Mouse (Mus musculus) midbrain, embryonic 12.5 days (tissue): Measurements from ENCODE around the gene Stxbp4. TPM values are rescaled to one million over a fixed set of nuclear protein-coding genes. Genes with fewer than 3 reads are reported as not detected.

ENCODE experiments used
- ATAC-seq: fragments of 200-750 bp; cut with Nextera tagmentation; 2 replicates; pipeline ENCODE4 v1.8.0; 2017; ENCODE audit warnings: low read depth, moderate TSS enrichment, moderate library complexity; ENCODE audit not compliant: low FRiP score
- H3K27ac ChIP-seq: fragments of 300-500 bp; sonication (generic); replicated peaks from 2 replicates; pipeline ENCODE4 v1.5.1; 2016; ENCODE audit warnings: mild to moderate bottlenecking
- H3K27me3 ChIP-seq: fragments of 300-500 bp; sonication (generic); 2 replicates; pipeline ENCODE4 v1.6.1; 2016; ENCODE audit warnings: mild to moderate bottlenecking
- H3K36me3 ChIP-seq: fragments of 300-500 bp; sonication (generic); 2 replicates; pipeline ENCODE4 v1.6.1; 2016
- H3K4me1 ChIP-seq: fragments of 300-500 bp; sonication (generic); 2 replicates; pipeline ENCODE4 v1.6.1; 2016
- H3K4me2 ChIP-seq: fragments of 300-500 bp; sonication (generic); replicated peaks from 2 replicates; pipeline ENCODE4 v1.6.1; 2016; ENCODE audit warnings: mild to moderate bottlenecking, moderate library complexity
- H3K4me3 ChIP-seq: fragments of 300-500 bp; sonication (generic); 2 replicates; pipeline ENCODE4 v1.5.1; 2016; ENCODE audit warnings: mild to moderate bottlenecking
- H3K9ac ChIP-seq: fragments of 300-500 bp; sonication (generic); replicated peaks from 2 replicates; pipeline ENCODE4 v1.6.1; 2016; ENCODE audit warnings: mild to moderate bottlenecking, moderate library complexity
- H3K9me3 ChIP-seq: fragments of 300-500 bp; sonication (generic); 2 replicates; pipeline ENCODE4 v1.6.1; 2016; ENCODE audit warnings: mild to moderate bottlenecking
- WGBS: fragments of 180-500 bp; shearing (Covaris S2); methylation state at CpG from one replicate; pipeline ENCODE4 v1.1.7; 2016; 5-methylcytosine and 5-hydroxymethylcytosine counted together
- polyA plus RNA-seq: library from polyadenylated mRNA; unstranded; fragments of >200 nt; fragmentation: Nextera tagmentation; extraction: Ambion mirVana; gene quantifications from 2 replicates; pipeline ENCODE4 v1.2.1, GENCODE M21; 2016

Gene Stxbp4
- polyA plus RNA-seq, 1 experiment from 2014 or later = 45.8 TPM

- ATAC-seq = no peak
- peaks cover 48% of the 10 kb centered on the region for H3K27me3 ChIP-seq
Measured at GRCm38 (mm10) chr11:90487686-90488085, 150.2 kb downstream of the Stxbp4 start.

DNA sequence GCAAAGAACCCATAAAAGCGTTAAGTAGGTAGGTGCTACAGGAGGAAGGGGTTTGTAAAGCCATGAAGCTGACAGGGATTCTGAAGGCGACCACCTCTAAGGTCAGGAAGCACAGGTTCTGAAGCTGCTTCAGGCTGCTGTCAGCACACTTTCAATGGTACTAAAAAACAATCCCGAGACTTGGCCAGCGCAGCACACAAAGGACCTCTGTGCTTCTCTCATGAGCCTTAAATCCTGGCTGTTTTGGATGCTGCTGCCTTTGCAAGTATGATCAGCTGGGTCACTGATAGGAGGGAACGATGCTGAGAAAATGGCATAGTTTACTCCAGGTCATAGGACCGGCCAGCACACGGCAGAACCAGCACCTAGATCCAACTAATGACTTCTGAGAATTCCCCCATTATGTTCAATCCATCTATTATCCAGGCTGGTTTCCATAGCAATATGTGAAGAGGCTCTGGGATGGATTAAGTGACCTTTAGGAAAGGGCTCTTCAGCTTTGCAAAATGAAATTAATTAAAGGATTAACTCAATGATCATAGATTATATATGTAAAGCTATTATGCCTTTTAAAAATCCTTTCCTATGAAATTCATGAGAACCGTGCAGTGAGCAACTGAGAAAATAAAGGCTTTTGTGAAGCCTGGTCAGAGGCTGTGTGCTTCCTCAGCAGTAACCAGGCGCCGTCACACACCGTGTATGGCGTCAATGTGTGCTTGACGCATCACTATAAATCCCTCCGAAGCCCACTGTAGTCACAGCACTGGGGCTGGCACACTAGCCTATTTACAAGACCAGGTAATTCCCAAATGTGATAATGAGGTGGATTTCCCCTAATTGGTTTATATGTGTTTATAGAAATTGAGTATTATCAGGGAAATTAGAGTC lies 152.9 kb downstream of the Stxbp4 start:
- ATAC-seq = peak; percentile 82
- Histone ChIP-seq H3K36me3 (peaks cover 17% of the 10 kb centered on the region; the same call in 1 of the 2 replicates), H3K27me3 (peaks cover 47% of the 10 kb centered on the region), H3K9ac (no peak overlapping the region), H3K4me3 (no peak overlapping the region), H3K4me1 (peaks cover 14% of the 10 kb centered on the region), H3K4me2 (0 out of 2 replicates have a peak overlapping the region, but pooled peaks have one; percentile 3), H3K9me3 (no peaks in the 10 kb centered on the region), H3K27ac (peak overlapping the region; percentile 56)
- WGBS = 25% methylated on average over 14 of the region's 14 CpGs

More at GRCm38 (mm10) chr11:90487686-90488085, 150.2 kb downstream of the Stxbp4 start:
- Histone ChIP-seq H3K4me1 (peaks cover 14% of the 10 kb centered on the region), H3K9me3 (no peaks in the 10 kb centered on the region), H3K27ac (no peak overlapping the region), H3K4me2 (no peak overlapping the region), H3K9ac (no peak overlapping the region), H3K36me3 (peaks cover 16% of the 10 kb centered on the region; the same call in 1 of the 2 replicates), H3K4me3 (no peak overlapping the region)
- 94% methylated on average over 8 of the region's 8 CpGs for WGBS

DNA sequence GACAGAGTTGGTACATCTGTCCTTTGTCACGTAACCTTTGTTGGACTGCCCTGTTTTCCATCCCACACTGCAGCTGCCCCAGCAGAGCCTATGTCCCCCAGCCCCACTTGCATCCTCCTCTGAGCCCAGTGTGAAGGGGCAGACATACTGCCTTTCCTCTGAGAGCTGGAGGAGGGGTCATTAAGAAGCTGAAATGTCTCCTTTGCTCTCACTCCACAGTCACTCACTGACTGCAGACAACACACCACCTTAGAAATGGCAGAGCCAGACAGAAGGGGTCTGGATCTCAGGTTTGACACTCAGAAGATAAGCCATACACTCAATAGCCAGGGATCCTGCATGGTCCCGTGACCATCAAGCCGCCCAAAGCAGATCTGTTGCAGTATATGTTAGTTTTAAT lies 154.1 kb downstream of the Stxbp4 start:
- Histone ChIP-seq H3K27ac (no peak overlapping the region), H3K4me2 (no peak overlapping the region), H3K9ac (no peak overlapping the region), H3K36me3 (peaks cover 22% of the 10 kb centered on the region), H3K27me3 (peaks cover 42% of the 10 kb centered on the region), H3K4me1 (peaks cover 14% of the 10 kb centered on the region), H3K9me3 (no peaks in the 10 kb centered on the region), H3K4me3 (no peak overlapping the region)
- ATAC-seq = no peak
- 85% methylated on average over 3 of the region's 3 CpGs for WGBS

DNA sequence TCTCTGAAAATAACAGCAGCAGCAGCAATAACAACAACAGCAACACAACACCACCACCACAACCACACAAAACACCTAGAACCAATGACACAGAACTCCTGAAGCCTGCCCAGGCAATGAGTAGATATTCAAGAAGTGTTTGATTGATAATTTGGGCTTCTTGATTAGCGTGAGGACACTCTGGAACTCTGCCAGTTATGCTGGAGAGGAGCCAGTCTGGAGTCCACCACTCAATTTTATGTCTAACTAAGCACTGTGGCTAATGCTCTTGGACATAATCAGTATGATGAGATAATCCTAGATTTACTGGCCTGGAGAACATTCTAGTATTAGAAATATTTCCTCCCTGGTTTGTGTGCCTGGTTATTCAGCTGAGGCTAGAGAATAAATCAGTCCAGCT lies 156.1 kb downstream of the Stxbp4 start:
- WGBS = 84% methylated on average over 1 of the region's 1 CpGs
- H3K9ac ChIP-seq = no peak overlapping the region
- no peaks in the 10 kb centered on the region for H3K9me3 ChIP-seq
- no peak overlapping the region for H3K4me2 ChIP-seq
- H3K4me1 ChIP-seq = peaks cover 14% of the 10 kb centered on the region
- H3K27ac ChIP-seq = no peak overlapping the region
- H3K36me3 ChIP-seq = peaks cover 20% of the 10 kb centered on the region
- H3K4me3 ChIP-seq = no peak overlapping the region
- ATAC-seq = no peak
- peaks cover 24% of the 10 kb centered on the region for H3K27me3 ChIP-seq

GRCm38 (mm10) chr11:90470271-90470670 lies 167.6 kb downstream of the Stxbp4 start:
- Histone ChIP-seq H3K9me3 (no peaks in the 10 kb centered on the region), H3K4me2 (no peak overlapping the region), H3K36me3 (no peaks in the 10 kb centered on the region), H3K4me1 (no peaks in the 10 kb centered on the region), H3K4me3 (no peak overlapping the region), H3K9ac (no peak overlapping the region), H3K27me3 (no peaks in the 10 kb centered on the region), H3K27ac (no peak overlapping the region)
- ATAC-seq = no peak
- 99% methylated on average over 4 of the region's 4 CpGs for WGBS

DNA sequence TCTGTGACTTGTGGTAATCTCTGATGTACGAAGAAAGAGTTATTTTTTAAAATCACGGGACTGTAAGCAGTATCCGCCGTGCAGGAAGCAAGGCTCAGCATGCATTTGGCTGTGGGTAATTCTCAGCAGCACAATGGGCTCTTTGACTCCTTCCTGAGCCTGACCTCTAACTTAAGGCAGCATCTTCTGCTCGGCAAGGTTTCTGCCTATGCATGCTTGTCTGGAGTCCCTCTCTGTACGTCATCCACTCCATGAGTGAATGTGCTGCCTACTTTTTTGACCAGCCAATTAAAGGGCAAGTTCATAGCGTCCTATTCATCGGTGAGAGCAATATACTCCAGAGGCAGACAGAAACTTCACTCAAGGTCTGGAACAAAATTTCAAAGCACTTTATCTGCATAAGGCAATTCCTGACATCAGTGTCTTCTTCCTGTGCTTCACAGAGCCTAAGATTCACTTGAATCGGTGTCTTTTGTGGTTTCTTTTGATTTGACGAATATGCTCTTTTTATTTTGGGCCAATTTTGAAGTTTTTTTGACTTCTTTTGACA lies 173.8 kb downstream of the Stxbp4 start:
- Histone ChIP-seq H3K9me3 (no peaks in the 10 kb centered on the region), H3K27me3 (no peaks in the 10 kb centered on the region; the same call in 1 of the 2 replicates), H3K4me2 (no peak overlapping the region), H3K27ac (no peak overlapping the region), H3K9ac (no peak overlapping the region), H3K4me3 (no peak overlapping the region), H3K36me3 (no peaks in the 10 kb centered on the region), H3K4me1 (0 out of 2 replicates have a peak, but pooled peaks cover 3% of the 10 kb centered on the region)
- ATAC-seq = no peak
- 70% methylated on average over 10 of the region's 10 CpGs for WGBS

DNA sequence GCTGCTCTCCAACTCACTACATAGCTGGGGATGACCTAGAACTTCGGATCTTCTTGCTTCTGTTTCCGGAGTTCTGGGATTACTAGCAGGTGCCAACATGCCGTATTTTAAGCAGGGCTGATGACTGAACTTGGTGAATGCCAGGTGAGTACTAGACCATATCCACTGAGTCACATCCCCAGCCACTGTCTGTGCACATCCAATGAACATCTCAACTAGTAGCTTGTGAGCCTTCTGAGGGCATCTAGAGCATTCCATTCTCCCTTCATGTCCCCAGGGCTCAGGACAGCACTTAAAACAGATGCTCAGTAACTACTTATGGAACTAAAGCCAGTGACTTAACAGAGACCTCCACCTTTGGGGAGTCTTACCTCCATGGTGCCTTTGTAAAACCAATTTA lies 177.4 kb downstream of the Stxbp4 start:
- Histone ChIP-seq H3K4me1 (0 out of 2 replicates have a peak, but pooled peaks cover 3% of the 10 kb centered on the region), H3K4me3 (no peak overlapping the region), H3K4me2 (no peak overlapping the region), H3K27me3 (no peaks in the 10 kb centered on the region; the same call in 1 of the 2 replicates), H3K9me3 (no peaks in the 10 kb centered on the region), H3K9ac (no peak overlapping the region), H3K36me3 (no peaks in the 10 kb centered on the region), H3K27ac (no peak overlapping the region)
- no peak for ATAC-seq
- 88% methylated on average over 3 of the region's 3 CpGs for WGBS

GRCm38 (mm10) chr11:90452134-90452533 lies 185.8 kb downstream of the Stxbp4 start:
- 58% methylated on average over 3 of the region's 3 CpGs for WGBS

DNA sequence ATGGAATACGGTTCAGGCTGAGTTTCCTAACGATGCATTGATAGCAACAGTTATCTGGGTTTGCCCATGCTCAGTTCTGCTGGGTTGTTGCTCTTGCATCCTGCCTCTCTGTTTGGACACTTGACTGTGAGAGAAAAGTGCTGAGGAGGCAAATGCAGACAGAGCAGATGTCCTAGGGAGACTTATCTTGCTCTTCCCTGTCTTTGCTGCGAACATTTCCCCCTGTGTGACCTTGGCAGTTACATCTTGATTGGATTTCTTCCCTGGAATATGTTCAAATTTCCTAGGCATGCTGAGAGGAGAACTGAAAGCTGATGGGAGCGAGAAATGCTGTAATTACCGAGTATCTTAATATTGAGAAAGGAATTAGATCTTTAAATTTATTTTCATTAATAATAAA lies 186.4 kb downstream of the Stxbp4 start:
- no peak overlapping the region for H3K4me3 ChIP-seq
- H3K27me3 ChIP-seq = no peaks in the 10 kb centered on the region
- ATAC-seq = no peak
- H3K9ac ChIP-seq = no peak overlapping the region
- H3K9me3 ChIP-seq = no peaks in the 10 kb centered on the region
- no peaks in the 10 kb centered on the region for H3K4me1 ChIP-seq
- H3K27ac ChIP-seq = no peak overlapping the region
- 83% methylated on average over 5 of the region's 5 CpGs for WGBS
- no peak overlapping the region for H3K4me2 ChIP-seq
- H3K36me3 ChIP-seq = no peaks in the 10 kb centered on the region

More at GRCm38 (mm10) chr11:90452134-90452533, 185.8 kb downstream of the Stxbp4 start:
- Histone ChIP-seq H3K4me2 (no peak overlapping the region), H3K36me3 (no peaks in the 10 kb centered on the region), H3K9me3 (no peaks in the 10 kb centered on the region), H3K9ac (no peak overlapping the region), H3K27ac (no peak overlapping the region), H3K27me3 (no peaks in the 10 kb centered on the region), H3K4me1 (no peaks in the 10 kb centered on the region), H3K4me3 (no peak overlapping the region)
- no peak for ATAC-seq

- H3K4me3 ChIP-seq = no peak overlapping the region
- H3K36me3 ChIP-seq = no peaks in the 10 kb centered on the region
- no peak for ATAC-seq
- H3K27me3 ChIP-seq = peaks cover 6% of the 10 kb centered on the region; the same call in 1 of the 2 replicates
- no peaks in the 10 kb centered on the region for H3K9me3 ChIP-seq
- 83% methylated on average over 2 of the region's 2 CpGs for WGBS
- H3K4me2 ChIP-seq = no peak overlapping the region
- no peak overlapping the region for H3K9ac ChIP-seq
- H3K27ac ChIP-seq = no peak overlapping the region
- H3K4me1 ChIP-seq = no peaks in the 10 kb centered on the region
Measured at GRCm38 (mm10) chr11:90442462-90442861, 195.4 kb downstream of the Stxbp4 start.

- Histone ChIP-seq H3K9ac (no peak overlapping the region), H3K27ac (no peak overlapping the region), H3K4me1 (no peaks in the 10 kb centered on the region), H3K27me3 (peaks cover 6% of the 10 kb centered on the region; the same call in 1 of the 2 replicates), H3K9me3 (no peaks in the 10 kb centered on the region), H3K4me3 (no peak overlapping the region), H3K4me2 (no peak overlapping the region), H3K36me3 (no peaks in the 10 kb centered on the region)
- ATAC-seq = no peak
- WGBS = 64% methylated on average over 3 of the region's 3 CpGs
Measured at GRCm38 (mm10) chr11:90440851-90441250, 197.0 kb downstream of the Stxbp4 start.

- H3K4me3 ChIP-seq = no peak overlapping the region
- no peaks in the 10 kb centered on the region for H3K4me1 ChIP-seq
- WGBS = 67% methylated on average over 5 of the region's 5 CpGs
- no peaks in the 10 kb centered on the region for H3K36me3 ChIP-seq
- ATAC-seq = no peak
- H3K4me2 ChIP-seq = no peak overlapping the region
- no peak overlapping the region for H3K27ac ChIP-seq
- H3K9ac ChIP-seq = no peak overlapping the region
- H3K9me3 ChIP-seq = no peaks in the 10 kb centered on the region
- H3K27me3 ChIP-seq = peaks cover 6% of the 10 kb centered on the region; the same call in 1 of the 2 replicates
Measured at GRCm38 (mm10) chr11:90438768-90439167, 199.1 kb downstream of the Stxbp4 start.
